27 mouse cellular contexts compared by ENCODE assay signal in genomic region chr11:119265811-119266210, GRCm38 (mm10). TPM values are rescaled to one million over a fixed set of nuclear protein-coding genes. Genes with fewer than 3 reads are reported as not detected.
"Had no signal": no experiment of that assay in that cellular context is flagged by ENCODE, and none has a peak within 500 bp of the region (broad histone marks: within the 10 kb centered on the region; RNA-seq: fewer than 3 reads in every experiment).

No protein-coding gene starts in this region.

- H3K4me3 ChIP-seq: layer of hippocampus, adult 2 months; left cerebral cortex, adult 2 months; limb, embryonic 12.5 days; limb, embryonic 15.5 days; liver, embryonic 13.5 days; midbrain, embryonic 12.5 days; midbrain, embryonic 15.5 days; myocyte; neural tube, embryonic 13.5 days had no signal

- H3K9me3 ChIP-seq: limb, embryonic 12.5 days; limb, embryonic 15.5 days; liver, embryonic 13.5 days; midbrain, embryonic 12.5 days; midbrain, embryonic 15.5 days; neural tube, embryonic 13.5 days had no signal

- H3K27me3 ChIP-seq: limb, embryonic 12.5 days; limb, embryonic 15.5 days; liver, embryonic 13.5 days; midbrain, embryonic 12.5 days; midbrain, embryonic 15.5 days; neural tube, embryonic 13.5 days had no signal

- H3K9ac ChIP-seq: limb, embryonic 12.5 days; limb, embryonic 15.5 days; liver, embryonic 13.5 days; midbrain, embryonic 12.5 days; midbrain, embryonic 15.5 days; neural tube, embryonic 13.5 days had no signal

- ATAC-seq: midbrain, embryonic 15.5 days had no signal

- H3K36me3 ChIP-seq: limb, embryonic 12.5 days; limb, embryonic 15.5 days had no signal

- DNase-seq: kidney, adult 18-20 months; kidney, adult 9 months; kidney, postnatal 14 days; layer of hippocampus, adult 9-11 months; liver, embryonic 13.5 days; lung, adult 2 months; lung, postnatal 14 days; lung, postnatal 4 days; right cerebral cortex, adult 18-20 months; right cerebral cortex, postnatal 14 days; right cerebral cortex, postnatal 4 days; thymus, adult 2 months; thymus, postnatal 14 days; thymus, postnatal 4 days had no signal

- H3K4me2 ChIP-seq: limb, embryonic 12.5 days; limb, embryonic 15.5 days; liver, embryonic 13.5 days; midbrain, embryonic 12.5 days; midbrain, embryonic 15.5 days; neural tube, embryonic 13.5 days had no signal

- H3K27ac ChIP-seq: layer of hippocampus, adult 2 months; left cerebral cortex, adult 2 months; limb, embryonic 12.5 days; limb, embryonic 15.5 days; liver, embryonic 13.5 days; midbrain, embryonic 12.5 days; midbrain, embryonic 15.5 days; neural tube, embryonic 13.5 days; stomach, postnatal 0 days had no signal

RNA-seq across cellular contexts. Expression of gene Ccdc40, which starts 37.4 kb away (rescaled TPM):
- total RNA-seq: neutrophil, adult 5-6 weeks had no signal

RNA-seq across cellular contexts. Expression of gene Card14, which starts 41.8 kb away (rescaled TPM):
- total RNA-seq: megakaryocyte progenitor cell, adult 5-6 weeks; megakaryocyte-erythroid progenitor cell, adult 5-6 weeks; monocyte, adult 5-6 weeks had no signal
